Mouse (Mus musculus): ENCODE data around the gene Aif1. TPM values are rescaled to one million over a fixed set of nuclear protein-coding genes. Genes with fewer than 3 reads are reported as not detected.
A peak's percentile ranks its signal among the peaks of the same experiment; 100 is the strongest.

Gene Aif1
- total and polyA plus RNA-seq, 3 experiments, result 7.0 to 14.7 (median 14.1) TPM

DNA sequence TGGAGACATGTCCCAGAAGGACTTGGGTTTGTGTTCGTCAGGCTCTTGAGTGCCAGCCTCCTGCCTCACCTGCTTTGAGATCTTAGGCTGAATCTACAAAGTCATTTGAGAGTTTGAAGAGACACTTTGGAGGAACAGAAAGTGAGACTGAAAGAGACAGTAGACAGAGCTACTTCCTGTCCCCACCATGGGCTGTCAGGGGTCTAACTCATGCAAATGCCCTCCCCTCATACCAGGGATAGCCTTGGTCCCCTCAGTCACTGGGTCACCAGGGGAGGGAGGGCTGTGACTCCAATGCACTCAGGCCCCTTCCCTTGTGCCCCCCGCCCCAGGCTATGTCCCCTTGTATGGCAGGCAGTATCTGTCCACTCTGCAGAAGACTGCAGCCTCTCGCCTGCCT lies 2.5 kb downstream of the Aif1 start:
- TF ChIP-seq MEF2A (IDR thresholded peaks at IDR 0.05; ENCODE audit: borderline replicate concordance, low read depth, low read length) (peak; percentile 34; the same call in 1 of the 2 replicates), MAX (IDR thresholded peaks at IDR 0.05; ENCODE audit: low read length) (no peak), ZNF384 (IDR thresholded peaks at IDR 0.05; ENCODE audit: low read depth, low read length) (no peak), USF2 (conservative IDR thresholded peaks at IDR 0.05; ENCODE audit: low read depth, low read length) (no peak), EP300 (IDR thresholded peaks at IDR 0.05; ENCODE audit: low read length) (peak; percentile 88), BHLHE40 (IDR thresholded peaks at IDR 0.05; ENCODE audit: low read depth, low read length) (0 out of 2 replicates have a peak, but pooled peaks have one; percentile 37), SIN3A (IDR thresholded peaks at IDR 0.05; ENCODE audit: low read length) (0 out of 2 replicates have a peak, but pooled peaks have one; percentile 31), JUN (IDR thresholded peaks at IDR 0.05; ENCODE audit: insufficient read depth, low read depth, low read length) (no peak), ETS1 (conservative IDR thresholded peaks at IDR 0.05; ENCODE audit: low read depth, low read length) (no peak; the same call in 1 of the 2 replicates), RCOR1 (conservative IDR thresholded peaks at IDR 0.05; ENCODE audit: low read depth, low read length) (no peak), CTCF (conservative IDR thresholded peaks at IDR 0.05 in 1 of 2, IDR thresholded peaks at IDR 0.05 in 1 of 2; ENCODE audit: low read depth in 2 of 2, low read length in 2 of 2) (no peak), POLR2AphosphoS2 (IDR thresholded peaks at IDR 0.05; ENCODE audit: low read depth, low read length) (no peak), SMC3 (IDR thresholded peaks at IDR 0.05; ENCODE audit: low read depth, low read length) (no peak), NRF1 (IDR thresholded peaks at IDR 0.05; ENCODE audit: low read depth, low read length) (no peak), CHD1 (IDR thresholded peaks at IDR 0.05; ENCODE audit: low read depth, low read length) (no peak), MYC (IDR thresholded peaks at IDR 0.05; ENCODE audit: low read depth, low read length) (0 out of 2 replicates have a peak, but pooled peaks have one; percentile 53), RAD21 (IDR thresholded peaks at IDR 0.05; ENCODE audit: low read depth, low read length) (no peak), TCF12 (IDR thresholded peaks at IDR 0.05; ENCODE audit: low read depth, low read length) (peak; percentile 55), IRF4 (IDR thresholded peaks at IDR 0.05; ENCODE audit: low read depth, low read length) (peak; percentile 89), HCFC1 (IDR thresholded peaks at IDR 0.05; ENCODE audit: low read depth, low read length) (no peak), ZKSCAN1 (IDR thresholded peaks at IDR 0.05; ENCODE audit: borderline replicate concordance, low read depth, low read length) (no peak), NELFE (IDR thresholded peaks at IDR 0.05; ENCODE audit: low read depth, low read length) (0 out of 2 replicates have a peak, but pooled peaks have one; percentile 12), MAFK (IDR thresholded peaks at IDR 0.05; ENCODE audit: insufficient replicate concordance, low read length) (no peak), UBTF (IDR thresholded peaks at IDR 0.05; ENCODE audit: low read depth, low read length) (no peak), USF1 (IDR thresholded peaks at IDR 0.05; ENCODE audit: low read depth, low read length) (no peak), ZC3H11A (IDR thresholded peaks at IDR 0.05; ENCODE audit: low read depth, low read length) (no peak), PAX5 (IDR thresholded peaks at IDR 0.05; ENCODE audit: low read length) (no peak), GABPA (IDR thresholded peaks at IDR 0.05; ENCODE audit: insufficient replicate concordance, low read depth, low read length) (no peak), TBP (conservative IDR thresholded peaks at IDR 0.05; ENCODE audit: low read depth, low read length) (0 out of 2 replicates have a peak, but pooled peaks have one; percentile 41), JUND (conservative IDR thresholded peaks at IDR 0.05; ENCODE audit: low read depth, low read length) (no peak), CHD2 (IDR thresholded peaks at IDR 0.05; ENCODE audit: low read length) (no peak), POLR2A (IDR thresholded peaks at IDR 0.05; ENCODE audit: low read depth, low read length) (peak; percentile 48), MXI1 (IDR thresholded peaks at IDR 0.05; ENCODE audit: low read depth, low read length) (no peak), ELF1 (IDR thresholded peaks at IDR 0.05; ENCODE audit: low read depth, low read length) (peak; percentile 64), MAZ (IDR thresholded peaks at IDR 0.05; ENCODE audit: low read depth, low read length) (no peak; the same call in 1 of the 2 replicates), E2F4 (IDR thresholded peaks at IDR 0.05; ENCODE audit: insufficient replicate concordance, low read depth, low read length) (no peak), ZMIZ1 (IDR thresholded peaks at IDR 0.05; ENCODE audit: low read depth, low read length) (no peak), KAT2A (IDR thresholded peaks at IDR 0.05; ENCODE audit: insufficient replicate concordance, low read length) (no peak)
- peak overlapping the region; percentile 46 for H3K9ac ChIP-seq (ENCODE audit: insufficient read depth, low read depth)
- no peaks in the 10 kb centered on the region for H3K27me3 ChIP-seq (replicated peaks)
- peak overlapping the region; percentile 48 for H3K4me2 ChIP-seq (ENCODE audit: insufficient read depth, low read depth, poor library complexity, severe bottlenecking)
- peak overlapping the region in 2 of 3 experiments; percentile 28 to 34 for H3K4me3 ChIP-seq (replicated peaks in 1 of 3; ENCODE audit: low read depth in 2 of 3, low read length in 2 of 3, poor library complexity in 1 of 3)
- no peaks in the 10 kb centered on the region for H3K79me2 ChIP-seq (replicated peaks; ENCODE audit: control insufficient read depth, extremely low read depth, insufficient read depth, poor library complexity, severe bottlenecking)
- no peaks in the 10 kb centered on the region for H3K36me3 ChIP-seq (replicated peaks in 1 of 2; ENCODE audit: control insufficient read depth in 1 of 2, insufficient read depth in 1 of 2, low read length in 1 of 2)
- no peaks in the 10 kb centered on the region for H3K9me3 ChIP-seq (replicated peaks; ENCODE audit: low read length)
- DNase-seq (ENCODE audit: extremely low read depth), result peak; percentile 74
- peak overlapping the region; percentile 98 for H3K27ac ChIP-seq (ENCODE audit: insufficient read depth, low read depth)
- dilution Hi-C loops (cut with MboI; ENCODE audit: extremely low pct_ligation_motif_present, extremely low pct_unique_long_range_greater_than_20kb, low sequenced_read_pairs), result no loop called here
- in situ Hi-C loops (cut with MboI; ENCODE audit: low pct_ligation_motif_present, low pct_unique_long_range_greater_than_20kb, low sequenced_read_pairs), result loop anchor here (5.0 kb wide), 1 partner anchor 59 kb away; the partner anchor contains the start of gene Atp6v1g2
- peaks cover 14 to 52% of the 10 kb centered on the region in 2 experiments for H3K4me1 ChIP-seq (ENCODE audit: control insufficient read depth in 1 of 2, insufficient read depth in 2 of 2)

Measured in CH12.LX (cell line).